Mouse (Mus musculus): ENCODE results near the gene Olfr1330.
"Not testable (repeated sequence)": the region's sequence is repeated elsewhere in the genome, so short reads cannot be mapped to it uniquely, and the experiment has no call there.

Olfr1330 gene

GRCm38 (mm10) chr4:118888297-118888696, at the start of gene Olfr1330:
Gene Olfr1330 (plus strand): TSS chr4:118888597.
- DNase-seq (ENCODE audit: extremely low spot score, low spot score) = no peak

GRCm38 (mm10) chr4:118861791-118862190, 26.6 kb upstream of the Olfr1330 start:
- no peak for DNase-seq (ENCODE audit: extremely low spot score, low spot score)

- no peak for DNase-seq (ENCODE audit: extremely low spot score, low spot score)
Observed at GRCm38 (mm10) chr4:118862704-118863103, 25.7 kb upstream of the Olfr1330 start.

- DNase-seq (ENCODE audit: extremely low spot score, low spot score) = no peak
Observed at GRCm38 (mm10) chr4:118864349-118864748, 24.0 kb upstream of the Olfr1330 start, which contains the start of gene Olfr1331. Gene Olfr1331 (plus strand): TSS chr4:118864649.

GRCm38 (mm10) chr4:118867566-118867965, 20.8 kb upstream of the Olfr1330 start:
- no peak for DNase-seq (ENCODE audit: extremely low spot score, low spot score)

- DNase-seq (ENCODE audit: extremely low spot score, low spot score) = no peak
Observed at GRCm38 (mm10) chr4:118901981-118902380, 13.6 kb downstream of the Olfr1330 start.

GRCm38 (mm10) chr4:118917365-118917764, 29.0 kb downstream of the Olfr1330 start, which contains the start of gene Olfr1329:
Gene Olfr1329 (minus strand): TSS chr4:118917465.
- DNase-seq (ENCODE audit: extremely low spot score, low spot score) = not testable (repeated sequence)

- DNase-seq (ENCODE audit: extremely low spot score, low spot score) = not testable (repeated sequence)
Observed at GRCm38 (mm10) chr4:118931326-118931725, 42.9 kb downstream of the Olfr1330 start.

- no peak for DNase-seq (ENCODE audit: extremely low spot score, low spot score)
Observed at GRCm38 (mm10) chr4:118938512-118938911, 50.1 kb downstream of the Olfr1330 start, which contains the start of gene Olfr1328. Gene Olfr1328 (minus strand): TSS chr4:118938612.

Measured in neural tube, embryonic 10.5 days (tissue).